Mouse (Mus musculus) G1E (cell line): Measurements from ENCODE around the gene Gm29564. TPM values are rescaled to one million over a fixed set of nuclear protein-coding genes. Genes with fewer than 3 reads are reported as not detected.
"Not testable (repeated sequence)": the region's sequence is repeated elsewhere in the genome, so short reads cannot be mapped to it uniquely, and the experiment has no call there.

Experiments used
- ATAC-seq: 2 replicates; pipeline ENCODE4 v1.8.0; 2016; ENCODE audit warnings: mild to moderate bottlenecking; ENCODE audit not compliant: insufficient number of reproducible peaks, poor library complexity, low FRiP score, severe bottlenecking; ENCODE audit errors: extremely low read depth
- DNase-seq: peaks from one replicate; pipeline ENCODE4 v3.0.0; 2012; ENCODE audit warnings: low spot score
- H3K27me3 ChIP-seq: 2 replicates; pipeline ENCODE4 v1.6.1; 2012; ENCODE audit warnings: mild to moderate bottlenecking, low read length, inconsistent platforms; ENCODE audit not compliant: insufficient read depth
- H3K36me3 ChIP-seq: replicated peaks from 2 replicates; pipeline ENCODE3; 2012; ENCODE audit warnings: mild to moderate bottlenecking, inconsistent platforms
- H3K4me1 ChIP-seq: 2 replicates; pipeline ENCODE4 v1.6.1; 2012; ENCODE audit warnings: low read depth, low read length, inconsistent platforms, mixed read lengths; ENCODE audit not compliant: insufficient read depth
- H3K4me3 ChIP-seq: 2 replicates; pipeline ENCODE4 v1.5.1; 2012; ENCODE audit warnings: low read depth, mild to moderate bottlenecking, inconsistent platforms, low read length, moderate library complexity, mixed read lengths
- H3K9me3 ChIP-seq: replicated peaks from 2 replicates; pipeline ENCODE4 v1.6.1; 2012; ENCODE audit warnings: inconsistent platforms
- polyA plus RNA-seq: library from polyadenylated mRNA; stranded (reverse); fragments of >175 nt; gene quantifications from 2 replicates; pipeline ENCODE4 v1.2.3, GENCODE M21; 2012
- total RNA-seq, 2 experiments: library from RNA; stranded (forward) in 1 of 2; stranded (reverse) in 1 of 2; fragments of 200-1000 nt in 1 of 2; fragments of >200 nt in 1 of 2; fragmentation: Nextera tagmentation in 1 of 2; gene quantifications; 2 replicates each; pipeline ENCODE4 v1.2.3; 2014 to 2017

The Gm29564 gene
- total RNA-seq (2014; fragmentation: Nextera tagmentation) (not detected in 2 replicates), total RNA-seq (2017) (not detected in 2 replicates), polyA plus RNA-seq (not detected in 2 replicates)

- not testable (repeated sequence) for H3K36me3 ChIP-seq, H3K9me3 ChIP-seq, H3K4me3 ChIP-seq, ATAC-seq, DNase-seq, H3K27me3 ChIP-seq, H3K4me1 ChIP-seq
Measured at GRCm38 (mm10) chrY:78212693-78213092, at the start of gene Gm29564. Gm29564 (plus strand) TSS chrY:78212993.

Other genes with a start within 250 kb of the Gm29564 start
- gene Gm20867, start 249.8 kb upstream of the Gm29564 start, total RNA-seq (2014; fragmentation: Nextera tagmentation), result not detected in 2 replicates
- not detected in 2 replicates for gene Gm20867, start 249.8 kb upstream of the Gm29564 start, total RNA-seq (2017)
- not detected in 2 replicates for gene Gm20867, start 249.8 kb upstream of the Gm29564 start, polyA plus RNA-seq